Mouse (Mus musculus) hindbrain, embryonic 13.5 days (tissue): ENCODE data around the gene Gm20388. TPM values are rescaled to one million over a fixed set of nuclear protein-coding genes. Genes with fewer than 3 reads are reported as not detected.
A peak's percentile ranks its signal among the peaks of the same experiment; 100 is the strongest.

Experiments used
- ATAC-seq: fragments of 200-750 bp; cut with Nextera tagmentation; 2 replicates; pipeline ENCODE4 v1.8.0; 2017; ENCODE audit warnings: moderate TSS enrichment; ENCODE audit not compliant: low FRiP score
- H3K27ac ChIP-seq: fragments of 300-500 bp; sonication (generic); 2 replicates; pipeline ENCODE4 v1.5.1; 2015; ENCODE audit warnings: inconsistent platforms, mild to moderate bottlenecking, moderate library complexity
- H3K27me3 ChIP-seq: fragments of 300-500 bp; sonication (generic); 2 replicates; pipeline ENCODE4 v1.6.1; 2015; ENCODE audit warnings: mild to moderate bottlenecking, inconsistent platforms
- H3K36me3 ChIP-seq: fragments of 300-500 bp; sonication (generic); 2 replicates; pipeline ENCODE4 v1.6.1; 2015; ENCODE audit warnings: mild to moderate bottlenecking, inconsistent platforms
- H3K4me1 ChIP-seq: fragments of 300-500 bp; sonication (generic); replicated peaks from 2 replicates; pipeline ENCODE4 v1.6.1; 2015; ENCODE audit warnings: inconsistent platforms
- H3K4me2 ChIP-seq: fragments of 300-500 bp; sonication (generic); 2 replicates; pipeline ENCODE4 v1.6.1; 2015; ENCODE audit warnings: inconsistent platforms, mild to moderate bottlenecking, moderate library complexity
- H3K4me3 ChIP-seq: fragments of 300-500 bp; sonication (generic); 2 replicates; pipeline ENCODE4 v1.5.1; 2015; ENCODE audit warnings: mild to moderate bottlenecking, inconsistent platforms
- H3K9ac ChIP-seq: fragments of 300-500 bp; sonication (generic); 2 replicates; pipeline ENCODE4 v1.6.1; 2015; ENCODE audit warnings: mild to moderate bottlenecking, inconsistent platforms
- H3K9me3 ChIP-seq: fragments of 300-500 bp; sonication (generic); 2 replicates; pipeline ENCODE4 v1.6.1; 2016; ENCODE audit warnings: inconsistent platforms
- WGBS: fragments of 180-500 bp; shearing (Covaris S2); methylation state at CpG from one replicate; pipeline ENCODE4 v1.1.7; 2015; 5-methylcytosine and 5-hydroxymethylcytosine counted together
- polyA plus RNA-seq: library from polyadenylated mRNA; unstranded; fragments of >200 nt; fragmentation: Nextera tagmentation; extraction: Ambion mirVana; gene quantifications from 2 replicates; pipeline ENCODE4 v1.2.1, GENCODE M21; 2015

Gm20388 gene
- polyA plus RNA-seq, 1 experiment from 2014 or later: 1.9 TPM

DNA sequence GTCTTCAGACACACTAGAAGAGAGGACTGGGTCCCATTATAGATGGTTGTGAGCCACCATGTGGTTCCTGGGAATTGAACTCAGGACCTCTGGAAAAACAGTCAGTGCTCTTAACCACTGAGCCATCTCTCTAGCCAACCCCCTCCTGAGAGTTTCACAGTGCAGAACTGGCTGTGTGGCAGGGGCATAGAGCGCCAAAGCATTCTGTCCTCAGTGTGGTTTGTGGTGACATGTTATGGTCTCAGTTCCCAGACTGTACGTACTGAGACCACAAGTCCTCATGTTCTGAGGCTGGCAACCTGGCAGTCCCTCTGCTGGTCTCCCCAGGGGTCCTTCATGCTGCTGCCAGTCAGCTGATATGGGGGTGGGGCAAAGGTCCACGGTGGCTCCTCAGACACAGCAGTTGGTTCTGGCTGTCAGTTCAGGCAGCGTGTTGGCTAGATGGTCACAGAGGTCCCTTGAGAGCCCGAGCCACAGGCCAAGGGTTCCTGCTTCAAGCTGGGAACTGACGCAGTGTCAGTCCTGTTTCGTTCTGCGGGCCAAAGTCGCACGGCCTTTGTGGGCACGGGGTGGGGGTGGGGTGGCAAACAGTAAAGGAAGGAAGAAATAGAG is 68.2 kb downstream of the Gm20388 start:
- H3K4me2 ChIP-seq: no peak overlapping the region
- WGBS: 62% methylated on average over 11 of the region's 11 CpGs
- no peak for ATAC-seq

GRCm38 (mm10) chr8:119981253-119981652 is 70.6 kb downstream of the Gm20388 start:
- no peak overlapping the region for H3K27ac ChIP-seq
- no peak for ATAC-seq
- no peak overlapping the region for H3K4me2 ChIP-seq
- H3K36me3 ChIP-seq: no peaks in the 10 kb centered on the region
- 76% methylated on average over 4 of the region's 4 CpGs for WGBS
- H3K27me3 ChIP-seq: no peaks in the 10 kb centered on the region
- no peak overlapping the region for H3K9ac ChIP-seq
- H3K4me1 ChIP-seq: 0 out of 2 replicates have a peak, but pooled peaks cover 4% of the 10 kb centered on the region
- H3K9me3 ChIP-seq: no peaks in the 10 kb centered on the region
- no peak overlapping the region for H3K4me3 ChIP-seq

More for the DNA sequence above, 68.2 kb downstream of the Gm20388 start:
- Histone ChIP-seq H3K9me3 (no peaks in the 10 kb centered on the region), H3K27ac (no peak overlapping the region), H3K4me3 (no peak overlapping the region), H3K9ac (no peak overlapping the region), H3K36me3 (no peaks in the 10 kb centered on the region), H3K4me1 (0 out of 2 replicates have a peak, but pooled peaks cover 4% of the 10 kb centered on the region), H3K27me3 (no peaks in the 10 kb centered on the region)

GRCm38 (mm10) chr8:119984085-119984484 is 73.4 kb downstream of the Gm20388 start:
- H3K4me2 ChIP-seq: no peak overlapping the region
- H3K9me3 ChIP-seq: no peaks in the 10 kb centered on the region
- H3K4me3 ChIP-seq: no peak overlapping the region
- no peak for ATAC-seq
- H3K36me3 ChIP-seq: no peaks in the 10 kb centered on the region
- H3K27me3 ChIP-seq: no peaks in the 10 kb centered on the region
- H3K9ac ChIP-seq: no peak overlapping the region
- H3K27ac ChIP-seq: no peak overlapping the region
- H3K4me1 ChIP-seq: 0 out of 2 replicates have a peak, but pooled peaks cover 2% of the 10 kb centered on the region

GRCm38 (mm10) chr8:119986174-119986573 is 75.5 kb downstream of the Gm20388 start:
- WGBS: 79% methylated on average over 5 of the region's 5 CpGs
- Histone ChIP-seq H3K4me2 (no peak overlapping the region), H3K9me3 (no peaks in the 10 kb centered on the region), H3K9ac (no peak overlapping the region), H3K27me3 (peaks cover 11% of the 10 kb centered on the region), H3K4me3 (no peak overlapping the region), H3K36me3 (no peaks in the 10 kb centered on the region), H3K27ac (no peak overlapping the region), H3K4me1 (no peaks in the 10 kb centered on the region)
- no peak for ATAC-seq

DNA sequence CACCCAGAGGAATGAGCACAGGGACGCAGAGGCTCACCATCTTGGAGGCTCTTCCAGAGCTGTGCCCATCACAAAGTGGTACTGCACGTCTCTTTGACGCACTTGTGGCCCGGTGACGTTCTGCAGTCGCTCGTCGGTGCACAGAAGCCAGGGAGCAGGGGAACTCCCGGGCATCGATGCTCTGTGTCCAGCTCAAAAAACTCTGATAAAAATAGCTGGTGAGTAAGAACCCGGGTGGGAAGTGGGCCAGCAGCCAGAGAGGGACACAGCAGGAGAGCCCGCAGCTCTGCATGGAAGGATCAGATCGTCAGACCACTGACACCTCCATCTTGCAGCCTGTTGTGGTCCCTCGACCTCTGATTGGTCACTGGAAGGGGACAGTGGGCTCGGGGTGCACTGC is 77.4 kb downstream of the Gm20388 start:
- no peak overlapping the region for H3K27ac ChIP-seq
- no peak overlapping the region for H3K4me2 ChIP-seq
- peaks cover 30% of the 10 kb centered on the region for H3K27me3 ChIP-seq
- ATAC-seq: no peak
- no peak overlapping the region for H3K9ac ChIP-seq
- no peaks in the 10 kb centered on the region for H3K36me3 ChIP-seq
- H3K4me1 ChIP-seq: peaks cover 13% of the 10 kb centered on the region
- H3K4me3 ChIP-seq: no peak overlapping the region
- 73% methylated on average over 15 of the region's 15 CpGs for WGBS
- no peaks in the 10 kb centered on the region for H3K9me3 ChIP-seq

DNA sequence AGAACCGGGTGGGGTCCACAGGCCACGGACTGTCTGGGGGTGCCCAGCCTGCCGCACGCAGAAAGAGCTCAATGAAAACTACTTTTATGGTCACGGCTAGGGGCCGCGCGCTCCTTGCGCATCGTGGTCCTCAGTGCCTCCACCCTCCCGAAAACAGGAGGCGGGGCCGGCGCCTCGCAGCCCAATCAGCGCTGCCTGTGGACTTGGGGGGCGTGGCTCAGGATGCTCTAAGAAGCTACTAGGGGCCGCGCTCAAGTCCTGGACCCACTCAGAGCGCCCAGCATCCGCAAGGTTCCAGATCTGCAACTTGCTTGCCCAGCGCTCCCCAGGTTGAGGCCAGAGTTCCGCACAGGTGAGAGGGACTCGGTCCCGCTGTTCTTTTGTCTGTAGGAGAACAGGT is 81.6 kb downstream of the Gm20388 start, which contains the start of gene Crispld2:
Gene Crispld2, plus strand, starts transcription at position 190 of the 400 bp plus-strand sequence.
- Histone ChIP-seq H3K9ac (peak within 1 kb of the TSS; percentile 51), H3K27ac (no peak within 1 kb of the TSS), H3K4me3 (peak within 1 kb of the TSS; percentile 38)

GRCm38 (mm10) chr8:119994114-119994513 is 83.5 kb downstream of the Gm20388 start:
- no peak overlapping the region for H3K27ac ChIP-seq
- H3K9ac ChIP-seq: no peak overlapping the region
- no peaks in the 10 kb centered on the region for H3K9me3 ChIP-seq
- peaks cover 25% of the 10 kb centered on the region for H3K4me1 ChIP-seq
- no peaks in the 10 kb centered on the region for H3K36me3 ChIP-seq
- no peak overlapping the region for H3K4me2 ChIP-seq
- peaks cover 52% of the 10 kb centered on the region for H3K27me3 ChIP-seq
- no peak overlapping the region for H3K4me3 ChIP-seq
- 73% methylated on average over 7 of the region's 7 CpGs for WGBS
- no peak for ATAC-seq

More for the DNA sequence above, 81.6 kb downstream of the Gm20388 start, which contains the start of gene Crispld2:
- under 1% methylated on average over 25 of the region's 25 CpGs for WGBS
- Histone ChIP-seq H3K36me3 (no peaks in the 10 kb centered on the region), H3K27me3 (peaks cover 52% of the 10 kb centered on the region), H3K4me1 (peaks cover 25% of the 10 kb centered on the region), H3K4me2 (peak within 1 kb of the TSS; percentile 58), H3K9me3 (no peaks in the 10 kb centered on the region)
- peak; percentile 86 for ATAC-seq

DNA sequence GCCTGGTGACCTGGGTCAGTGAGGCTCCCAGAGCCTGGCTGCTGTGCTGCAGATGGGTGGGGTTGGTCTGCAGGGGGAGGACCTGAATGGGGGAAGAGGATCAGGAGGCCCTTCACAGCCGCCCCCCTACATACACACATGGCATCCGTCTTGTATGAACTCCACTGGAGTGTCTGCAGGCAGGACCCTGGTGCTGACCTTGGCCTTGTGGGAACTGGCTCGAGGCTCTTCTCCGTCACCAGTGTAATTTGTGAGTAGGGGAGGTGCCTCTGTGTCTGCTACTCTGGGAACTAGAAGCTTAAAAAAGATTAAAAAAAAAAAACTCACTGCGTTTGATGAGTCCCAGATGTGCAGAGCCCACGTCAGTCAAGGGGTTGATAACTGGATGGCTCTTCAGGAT is 83.9 kb downstream of the Gm20388 start:
- no peaks in the 10 kb centered on the region for H3K36me3 ChIP-seq

GRCm38 (mm10) chr8:119997266-119997665 is 86.6 kb downstream of the Gm20388 start:
- H3K27me3 ChIP-seq: peaks cover 30% of the 10 kb centered on the region
- H3K27ac ChIP-seq: no peak overlapping the region
- H3K4me3 ChIP-seq: no peak overlapping the region
- H3K4me1 ChIP-seq: peaks cover 23% of the 10 kb centered on the region
- no peaks in the 10 kb centered on the region for H3K36me3 ChIP-seq
- H3K4me2 ChIP-seq: no peak overlapping the region
- H3K9ac ChIP-seq: no peak overlapping the region
- no peaks in the 10 kb centered on the region for H3K9me3 ChIP-seq
- 85% methylated on average over 4 of the region's 4 CpGs for WGBS
- no peak for ATAC-seq

More for the DNA sequence above, 83.9 kb downstream of the Gm20388 start:
- H3K27me3 ChIP-seq: peaks cover 52% of the 10 kb centered on the region
- no peak overlapping the region for H3K4me2 ChIP-seq
- H3K9ac ChIP-seq: no peak overlapping the region
- no peak overlapping the region for H3K4me3 ChIP-seq
- H3K9me3 ChIP-seq: no peaks in the 10 kb centered on the region
- 67% methylated on average over 6 of the region's 6 CpGs for WGBS
- H3K27ac ChIP-seq: no peak overlapping the region
- H3K4me1 ChIP-seq: peaks cover 25% of the 10 kb centered on the region
- ATAC-seq: no peak

DNA sequence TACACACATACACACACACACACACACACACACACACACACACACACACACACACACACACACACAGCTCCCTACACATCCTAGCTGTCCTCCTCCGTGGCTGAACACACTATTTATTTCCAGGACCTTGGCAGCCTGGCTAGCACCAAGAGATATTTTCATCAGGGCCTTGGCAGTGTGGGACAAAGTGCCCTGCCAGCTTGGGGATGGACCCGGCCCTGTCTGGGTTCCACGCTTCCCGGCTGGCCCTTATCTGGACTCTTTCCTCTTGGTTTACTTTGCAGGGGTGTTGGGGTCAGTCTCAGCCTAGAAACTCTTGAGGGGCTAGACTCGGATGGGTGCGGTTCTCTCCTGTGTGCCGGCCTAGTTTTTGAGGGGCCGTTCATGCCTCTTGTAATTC is 89.8 kb downstream of the Gm20388 start:
- H3K9me3 ChIP-seq: no peaks in the 10 kb centered on the region
- 81% methylated on average over 8 of the region's 8 CpGs for WGBS
- H3K27ac ChIP-seq: no peak overlapping the region
- H3K4me2 ChIP-seq: no peak overlapping the region
- no peak for ATAC-seq
- no peaks in the 10 kb centered on the region for H3K36me3 ChIP-seq
- peaks cover 15% of the 10 kb centered on the region for H3K4me1 ChIP-seq
- no peak overlapping the region for H3K4me3 ChIP-seq
- H3K27me3 ChIP-seq: peaks cover 5% of the 10 kb centered on the region; the same call in 1 of the 2 replicates
- no peak overlapping the region for H3K9ac ChIP-seq

DNA sequence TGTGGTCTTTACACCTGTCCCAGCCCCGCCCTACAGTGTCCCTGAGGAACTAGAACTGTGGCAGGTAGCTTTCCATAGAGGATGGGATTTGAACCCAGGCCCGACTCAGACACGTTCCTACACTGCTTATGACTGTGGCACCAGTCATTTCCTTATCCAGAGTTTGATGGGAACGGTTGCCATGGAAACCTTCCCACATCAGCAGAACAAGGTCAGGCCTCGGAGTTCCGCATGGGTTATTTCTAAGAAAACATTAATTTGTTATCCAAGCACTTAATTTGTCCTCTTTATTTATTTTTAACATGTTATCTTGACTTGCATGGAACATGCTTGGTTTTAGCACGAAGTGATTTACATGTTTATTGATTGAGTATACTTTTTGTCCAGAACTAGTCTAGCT is 91.1 kb downstream of the Gm20388 start:
- 63% methylated on average over 7 of the region's 7 CpGs for WGBS
- Histone ChIP-seq H3K4me2 (no peak overlapping the region), H3K36me3 (no peaks in the 10 kb centered on the region), H3K9ac (no peak overlapping the region), H3K27ac (no peak overlapping the region), H3K27me3 (0 out of 2 replicates have a peak, but pooled peaks cover 3% of the 10 kb centered on the region), H3K4me3 (no peak overlapping the region), H3K4me1 (peaks cover 23% of the 10 kb centered on the region), H3K9me3 (no peaks in the 10 kb centered on the region)
- ATAC-seq: no peak

- H3K4me1 ChIP-seq: peaks cover 26% of the 10 kb centered on the region
- H3K36me3 ChIP-seq: no peaks in the 10 kb centered on the region
- WGBS: 75% methylated on average over 8 of the region's 9 CpGs
- no peak overlapping the region for H3K27ac ChIP-seq
- H3K4me2 ChIP-seq: no peak overlapping the region
- H3K9ac ChIP-seq: no peak overlapping the region
- no peaks in the 10 kb centered on the region for H3K9me3 ChIP-seq
- no peak overlapping the region for H3K4me3 ChIP-seq
- ATAC-seq: no peak
- H3K27me3 ChIP-seq: 0 out of 2 replicates have a peak, but pooled peaks cover 3% of the 10 kb centered on the region
Observed at GRCm38 (mm10) chr8:120002348-120002747, 91.7 kb downstream of the Gm20388 start.

GRCm38 (mm10) chr8:120004154-120004702 is 93.6 kb downstream of the Gm20388 start:
- Histone ChIP-seq H3K4me3 (no peak overlapping the region), H3K27ac (peak overlapping the region; percentile 30; the same call in 1 of the 2 replicates), H3K4me2 (no peak overlapping the region), H3K9me3 (no peaks in the 10 kb centered on the region), H3K36me3 (no peaks in the 10 kb centered on the region), H3K4me1 (peaks cover 26% of the 10 kb centered on the region), H3K27me3 (0 out of 2 replicates have a peak, but pooled peaks cover 3% of the 10 kb centered on the region), H3K9ac (no peak overlapping the region)
- no peak for ATAC-seq
- WGBS: 31% methylated on average over 14 of the region's 14 CpGs
